Mouse (Mus musculus) MN1 (cell line): ENCODE results near the gene Zfp385a.
A peak's percentile ranks its signal among the peaks of the same experiment; 100 is the strongest.

Experiments used
- DNase-seq: peaks from one replicate; pipeline ENCODE4 v3.0.0-alpha.2; 2016; ENCODE audit warnings: low spot score

Zfp385a gene

GRCm38 (mm10) chr15:103308056-103308875 lies 31.6 kb downstream of the Zfp385a start:
- DNase-seq, result no peak

- DNase-seq, result peak; percentile 98
Observed at GRCm38 (mm10) chr15:103307125-103307524, 32.8 kb downstream of the Zfp385a start.

GRCm38 (mm10) chr15:103305792-103306645 lies 33.9 kb downstream of the Zfp385a start:
- no peak for DNase-seq

GRCm38 (mm10) chr15:103305070-103305678 lies 34.7 kb downstream of the Zfp385a start:
- DNase-seq, result peak; percentile 99

- DNase-seq, result peak; percentile 47
Observed at GRCm38 (mm10) chr15:103304616-103304969, 35.3 kb downstream of the Zfp385a start.

- peak; percentile 72 for DNase-seq
Observed at GRCm38 (mm10) chr15:103303916-103304615, 35.8 kb downstream of the Zfp385a start.

- no peak for DNase-seq
Observed at GRCm38 (mm10) chr15:103302341-103303021, 37.4 kb downstream of the Zfp385a start.

GRCm38 (mm10) chr15:103301547-103302340 lies 38.1 kb downstream of the Zfp385a start:
- DNase-seq, result no peak

- peak; percentile 81 for DNase-seq
Observed at GRCm38 (mm10) chr15:103301046-103301445, 38.8 kb downstream of the Zfp385a start.

- no peak for DNase-seq
Observed at GRCm38 (mm10) chr15:103300560-103300959, 39.3 kb downstream of the Zfp385a start.

GRCm38 (mm10) chr15:103300067-103300471 lies 39.8 kb downstream of the Zfp385a start:
- DNase-seq, result peak; percentile 56

GRCm38 (mm10) chr15:103299644-103300043 lies 40.2 kb downstream of the Zfp385a start:
- no peak for DNase-seq

- no peak for DNase-seq
Observed at GRCm38 (mm10) chr15:103298861-103299616, 40.9 kb downstream of the Zfp385a start.

- no peak for DNase-seq
Observed at GRCm38 (mm10) chr15:103298026-103298425, 41.9 kb downstream of the Zfp385a start.

- DNase-seq, result no peak
Observed at GRCm38 (mm10) chr15:103297313-103297712, 42.6 kb downstream of the Zfp385a start.

- no peak for DNase-seq
Observed at GRCm38 (mm10) chr15:103295851-103296250, 44.0 kb downstream of the Zfp385a start.

- DNase-seq, result no peak
Observed at GRCm38 (mm10) chr15:103294649-103295048, 45.2 kb downstream of the Zfp385a start.

- DNase-seq, result no peak
Observed at GRCm38 (mm10) chr15:103293375-103293774, 46.5 kb downstream of the Zfp385a start.

- no peak for DNase-seq
Observed at GRCm38 (mm10) chr15:103292673-103293345, 47.1 kb downstream of the Zfp385a start.
